Mouse (Mus musculus): Measurements from ENCODE around the gene Clec16a.
A peak's percentile ranks its signal among the peaks of the same experiment; 100 is the strongest.

Clec16a gene

DNA sequence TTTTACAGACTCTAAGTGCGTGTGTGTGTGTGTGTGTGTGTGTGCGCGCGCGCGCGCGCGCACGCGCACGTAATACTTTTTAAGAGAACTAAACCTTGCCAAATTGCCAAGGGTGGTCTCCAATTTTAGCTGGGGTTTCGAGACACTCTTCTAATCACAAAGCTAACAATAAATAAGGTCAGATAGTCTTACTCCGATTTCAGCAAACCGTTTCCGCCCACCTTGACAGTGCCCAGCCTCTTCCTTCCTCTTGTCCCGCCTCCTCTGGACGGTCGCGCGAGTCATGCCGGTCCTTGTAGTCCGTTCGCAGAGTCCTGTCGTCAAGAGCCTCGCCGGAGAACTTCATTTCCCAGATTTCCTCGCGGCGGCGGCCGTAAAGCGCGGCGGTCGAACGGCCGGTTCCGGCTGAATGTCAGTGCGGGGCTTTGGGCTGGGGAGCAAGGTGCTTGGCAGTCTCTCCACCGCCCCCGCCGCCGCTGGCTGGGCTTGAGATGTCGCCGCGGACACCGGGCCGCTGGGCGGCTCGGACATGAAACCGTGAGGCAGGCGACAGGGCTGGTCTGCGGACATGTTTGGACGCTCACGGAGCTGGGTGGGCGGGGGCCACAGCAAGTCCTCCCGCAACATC lies at the start of gene Clec16a:
Clec16a (plus strand) TSS at position 345 of the 628 bp plus-strand sequence.
- DNase-seq: peak; percentile 93

DNA sequence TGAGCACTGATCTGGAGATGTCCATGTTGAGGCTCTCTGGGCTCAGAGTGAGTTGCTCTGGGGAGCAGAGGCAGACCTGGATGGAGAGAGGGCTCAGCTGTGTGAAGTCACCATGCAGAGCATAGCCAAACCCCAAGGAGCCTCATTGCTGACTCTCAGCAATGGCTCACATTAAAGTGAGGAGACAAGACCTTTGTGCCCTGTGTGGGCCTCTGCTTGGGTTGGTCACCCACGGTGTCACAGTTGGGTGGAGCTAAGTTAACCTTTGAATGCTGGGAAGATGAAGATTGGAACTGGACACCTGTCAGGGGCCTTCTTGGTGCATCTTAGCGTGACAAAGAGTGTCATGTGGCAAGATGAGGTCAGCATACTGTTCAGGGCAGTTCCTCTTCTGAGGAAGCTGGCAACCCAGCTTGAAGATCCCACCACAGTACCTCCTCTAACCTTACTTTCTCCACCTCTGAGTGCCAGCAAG lies 49.3 kb upstream of the Clec16a start:
- DNase-seq: no peak

DNA sequence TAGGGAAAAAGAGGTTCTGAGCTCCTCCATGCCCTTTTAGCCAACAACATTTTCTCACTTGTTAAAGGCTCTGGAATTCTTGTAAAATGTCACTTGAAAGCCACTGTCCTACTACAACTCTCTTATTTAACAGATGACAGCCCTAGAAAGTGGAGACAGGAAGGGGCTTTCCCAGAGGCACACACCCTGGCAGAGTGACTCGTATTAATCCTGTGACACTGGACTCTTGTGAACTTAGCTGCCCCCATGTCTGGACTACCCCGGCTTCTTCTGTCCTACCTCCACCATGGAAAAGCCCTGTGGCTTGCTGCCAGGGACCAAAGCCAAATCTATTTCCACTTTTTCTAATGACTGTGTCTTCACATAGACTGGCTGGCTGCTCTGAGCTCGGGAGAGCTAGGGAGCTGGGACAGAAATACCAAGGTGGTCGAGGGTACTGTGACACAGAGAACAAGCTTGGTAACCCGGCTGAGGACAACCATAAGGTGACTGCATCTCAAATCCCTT lies 47.0 kb upstream of the Clec16a start:
- DNase-seq: no peak

DNA sequence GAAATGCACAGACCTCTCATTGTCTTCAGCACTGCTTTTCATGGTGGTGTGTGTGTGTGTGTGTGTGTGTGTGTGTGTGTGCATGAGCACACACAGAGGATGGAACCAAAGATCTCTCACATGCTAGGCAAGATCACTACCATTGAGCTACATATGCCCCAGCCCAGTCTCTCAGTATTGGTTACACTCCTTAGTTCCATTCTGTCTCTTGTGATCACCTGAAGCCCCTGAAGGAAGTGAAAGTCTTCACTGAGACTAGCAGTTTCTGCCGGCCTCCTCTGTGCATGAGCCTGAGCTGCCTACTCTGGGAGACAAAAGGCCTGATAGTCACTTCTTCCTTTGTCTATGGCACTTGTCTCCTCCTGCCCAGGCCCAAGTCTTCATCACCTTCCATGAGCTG lies 46.0 kb upstream of the Clec16a start:
- DNase-seq: no peak

GRCm38 (mm10) chr16:10501865-10502264 lies 43.3 kb upstream of the Clec16a start:
- DNase-seq: peak; percentile 38

DNA sequence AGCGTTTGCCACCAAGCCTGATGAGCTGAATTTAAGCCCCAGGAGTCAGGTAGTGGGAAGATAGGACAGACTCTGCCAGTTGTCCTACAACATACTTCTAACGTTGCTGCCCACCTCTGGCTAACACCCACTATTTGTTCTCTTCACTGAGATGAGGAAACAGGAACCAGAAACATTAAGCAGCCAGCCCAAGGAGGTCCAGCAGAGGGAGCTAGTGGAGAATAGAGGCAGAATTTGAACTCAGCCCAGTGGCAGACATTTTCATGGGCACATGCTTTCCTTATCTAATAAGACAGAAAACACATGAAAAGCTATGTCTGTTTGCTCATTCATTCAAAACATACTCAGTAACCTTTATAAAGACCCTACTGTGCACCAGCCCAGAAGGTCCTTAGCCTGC lies 42.1 kb upstream of the Clec16a start:
- no peak for DNase-seq

DNA sequence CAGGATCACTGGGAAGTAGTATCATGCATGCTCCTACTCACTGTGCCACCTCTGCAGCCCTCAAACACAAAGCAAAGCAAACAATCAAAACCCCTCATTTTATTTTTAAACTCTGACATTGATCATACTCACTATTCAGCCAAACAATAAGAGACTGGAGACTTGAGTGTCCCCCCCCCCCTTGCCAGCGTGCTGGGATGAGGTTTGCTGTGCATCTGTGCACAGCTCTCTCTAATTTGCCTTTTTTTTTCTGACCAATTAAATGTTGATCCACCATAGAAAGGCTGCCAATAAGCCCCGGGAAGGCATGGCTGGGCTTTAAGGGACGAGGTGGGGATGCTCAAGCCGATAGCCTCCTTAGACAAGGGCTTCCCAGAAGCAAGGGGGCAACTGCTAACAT lies 37.7 kb upstream of the Clec16a start:
- DNase-seq: no peak

DNA sequence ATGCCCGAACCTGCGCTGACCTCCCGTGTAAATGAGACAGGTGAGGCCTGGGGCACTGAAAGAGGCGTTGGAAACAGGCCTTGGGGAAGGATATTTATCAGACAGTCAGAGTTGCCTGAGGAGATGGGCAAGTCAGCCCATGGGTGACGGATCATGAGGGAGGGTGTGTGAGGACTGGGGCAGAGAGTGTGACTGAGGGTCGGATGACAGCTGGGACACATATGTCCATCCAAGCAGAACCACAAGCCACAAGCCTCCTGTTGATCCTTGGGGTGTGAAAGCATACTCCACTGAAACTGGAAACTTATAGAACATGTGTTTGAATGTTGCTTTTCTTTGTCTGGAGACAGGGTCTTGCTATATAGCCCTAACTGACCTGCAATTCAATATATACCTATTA lies 36.4 kb upstream of the Clec16a start:
- no peak for DNase-seq

GRCm38 (mm10) chr16:10510477-10511133 lies 34.5 kb upstream of the Clec16a start:
- no peak for DNase-seq

DNA sequence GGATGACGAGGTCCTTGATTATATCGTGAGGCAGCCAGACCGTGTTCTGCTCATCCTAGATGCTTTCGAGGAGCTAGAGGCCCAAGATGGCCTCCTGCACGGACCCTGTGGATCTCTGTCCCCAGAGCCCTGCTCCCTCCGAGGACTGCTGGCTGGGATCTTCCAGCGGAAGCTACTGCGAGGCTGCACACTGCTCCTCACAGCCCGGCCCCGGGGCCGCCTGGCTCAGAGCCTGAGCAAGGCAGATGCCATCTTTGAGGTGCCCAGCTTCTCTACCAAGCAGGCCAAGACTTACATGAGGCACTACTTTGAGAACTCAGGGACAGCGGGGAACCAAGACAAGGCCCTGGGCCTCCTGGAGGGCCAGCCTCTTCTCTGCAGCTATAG lies 34.0 kb upstream of the Clec16a start:
- DNase-seq: no peak

GRCm38 (mm10) chr16:10515953-10516572 lies 29.1 kb upstream of the Clec16a start:
- DNase-seq: no peak

DNA sequence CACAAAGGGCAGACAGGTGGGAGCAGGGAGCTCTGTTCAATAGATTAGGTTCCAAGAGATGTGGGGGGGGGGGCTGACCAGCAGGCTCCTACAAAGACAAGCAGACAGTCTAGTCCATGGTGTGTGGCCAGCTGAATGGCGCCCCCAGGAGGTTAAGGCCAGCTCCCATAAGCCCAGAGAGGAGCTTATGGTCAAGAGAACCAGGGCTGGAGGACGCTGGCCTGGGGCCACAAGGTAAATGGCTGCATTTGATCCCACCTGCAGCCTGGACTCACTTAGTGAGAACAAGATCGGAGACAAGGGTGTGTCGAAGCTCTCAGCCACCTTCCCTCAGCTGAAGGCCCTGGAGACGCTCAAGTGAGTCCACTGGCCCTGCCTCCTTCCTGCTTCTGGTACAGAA lies 27.1 kb upstream of the Clec16a start:
- DNase-seq: no peak

DNA sequence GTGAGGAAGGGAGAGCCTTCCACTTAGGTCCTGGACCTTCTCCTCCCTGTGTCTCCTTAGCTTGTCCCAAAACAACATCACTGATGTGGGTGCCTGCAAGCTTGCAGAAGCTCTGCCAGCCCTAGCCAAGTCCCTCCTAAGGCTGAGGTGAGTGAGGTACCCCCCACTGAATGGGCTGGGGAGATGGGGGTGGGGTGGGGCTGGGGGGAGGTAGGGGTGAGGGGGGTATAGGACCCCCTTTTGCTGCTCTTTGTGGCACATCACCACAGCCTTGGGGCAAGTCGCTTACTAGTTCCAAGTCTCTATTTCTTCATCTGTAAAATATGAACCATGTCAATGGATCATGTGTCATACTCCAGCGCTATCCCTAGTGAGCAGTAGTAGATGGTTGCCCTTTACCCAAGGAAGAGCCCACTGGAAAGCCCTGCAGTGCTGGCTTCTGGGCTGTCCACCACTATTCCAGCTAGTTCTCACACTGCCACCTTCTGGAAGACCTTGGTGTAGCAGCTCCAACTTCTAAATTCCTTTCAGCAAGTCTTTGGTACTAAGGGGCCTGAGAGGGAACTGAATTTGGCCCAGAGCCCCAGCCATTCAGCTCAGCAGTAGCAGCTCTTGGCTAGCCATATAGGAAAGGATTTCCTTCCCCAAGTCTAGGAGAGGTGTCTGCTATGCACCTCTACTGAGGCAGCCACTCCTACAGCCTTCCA lies 24.1 kb upstream of the Clec16a start:
- peak; percentile 87 for DNase-seq

- peak; percentile 80 for DNase-seq
These were observed 22.3 kb upstream of the Clec16a start for GRCm38 (mm10) chr16:10522811-10523210.

DNA sequence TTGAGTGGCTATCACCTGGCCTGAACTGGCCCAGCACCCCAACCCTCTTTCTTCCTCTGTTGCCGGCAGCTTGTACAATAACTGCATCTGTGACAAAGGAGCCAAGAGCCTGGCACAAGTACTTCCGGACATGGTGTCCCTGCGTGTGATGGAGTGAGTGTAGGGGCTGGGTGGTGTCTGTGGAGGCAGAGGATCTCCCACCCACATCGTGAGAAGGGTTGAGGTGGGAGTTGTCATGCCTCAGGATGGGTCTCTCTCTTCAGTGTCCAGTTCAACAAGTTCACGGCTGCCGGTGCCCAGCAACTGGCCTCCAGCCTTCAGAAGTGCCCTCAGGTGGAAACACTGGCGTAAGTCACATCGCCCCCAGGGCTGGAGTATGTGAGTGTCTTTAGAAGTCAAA lies 21.5 kb upstream of the Clec16a start:
- DNase-seq: no peak

- no peak for DNase-seq
These were observed 20.1 kb upstream of the Clec16a start for GRCm38 (mm10) chr16:10524866-10525609.

GRCm38 (mm10) chr16:10525610-10525980 lies 19.5 kb upstream of the Clec16a start:
- DNase-seq: no peak

DNA sequence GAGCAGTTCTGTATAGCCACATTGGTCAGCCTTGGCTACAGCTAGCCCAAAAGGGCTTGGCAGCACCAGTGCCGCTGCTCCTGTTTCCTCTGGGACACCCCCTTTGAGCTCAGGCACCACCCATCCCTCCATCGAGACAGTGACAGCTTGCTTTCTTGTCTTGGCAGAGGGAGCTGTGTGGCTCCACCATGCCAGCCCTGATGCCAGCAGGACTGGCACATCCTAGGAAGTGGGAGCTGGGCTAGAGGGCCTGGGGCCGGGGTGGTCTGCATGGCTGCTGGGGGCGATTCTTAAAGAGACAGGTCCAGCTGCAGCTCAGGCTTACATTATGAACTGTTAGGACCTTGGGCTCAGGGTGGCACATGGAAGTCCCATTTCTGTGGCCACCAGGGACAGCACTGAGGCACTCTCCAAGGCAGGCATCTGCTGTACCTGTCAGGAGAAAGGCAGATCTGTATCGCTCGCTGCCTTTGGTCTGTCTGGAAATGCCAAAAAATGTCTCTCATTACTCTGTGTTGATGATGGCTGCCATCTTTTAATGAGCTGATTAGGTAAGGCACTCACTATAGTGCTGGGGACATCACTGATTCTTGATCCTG lies 18.0 kb upstream of the Clec16a start:
- DNase-seq: no peak

- DNase-seq: no peak
These were observed 16.8 kb upstream of the Clec16a start for GRCm38 (mm10) chr16:10528382-10528781.

DNA sequence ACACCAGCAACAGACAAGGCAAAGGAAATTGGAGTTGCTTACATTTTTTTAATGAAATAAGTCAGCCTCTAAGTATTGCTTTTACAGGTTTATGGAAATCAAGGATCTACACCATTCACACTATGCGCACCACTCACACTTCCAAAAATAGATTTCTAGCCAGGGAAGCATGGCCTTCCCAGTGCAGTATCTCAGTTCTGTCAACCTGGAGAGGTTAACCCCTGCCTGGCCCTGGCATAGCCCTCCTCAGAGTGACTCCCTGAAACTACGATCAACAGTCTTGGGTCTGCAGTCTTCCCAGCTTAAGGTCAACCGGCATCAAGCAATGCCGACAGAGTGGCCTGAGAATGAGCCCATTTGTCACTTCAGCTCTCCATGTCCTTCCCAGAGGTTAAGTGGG lies 15.0 kb upstream of the Clec16a start:
- DNase-seq: no peak

GRCm38 (mm10) chr16:10533781-10534180 lies 11.4 kb upstream of the Clec16a start:
- DNase-seq: no peak

DNA sequence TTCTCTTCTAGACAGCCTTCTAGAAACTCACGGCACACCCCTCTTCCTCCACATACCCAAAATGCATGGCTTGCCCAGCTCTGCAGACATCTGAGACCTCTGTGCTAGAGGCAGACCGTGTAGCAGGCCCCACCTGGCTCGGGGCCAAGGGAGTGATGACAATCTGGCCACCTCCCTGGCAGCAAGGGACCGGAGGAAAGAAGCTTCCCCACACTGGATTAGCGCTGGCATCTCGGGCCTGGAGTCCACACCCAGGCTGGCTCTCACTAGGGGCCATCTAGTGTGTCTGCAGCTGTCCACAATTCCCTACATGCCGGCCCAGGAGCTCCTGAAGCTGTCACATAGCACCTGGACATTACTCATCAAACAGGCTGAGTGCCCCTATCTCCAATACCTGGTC lies 10.6 kb upstream of the Clec16a start:
- DNase-seq: peak; percentile 26
